Mouse (Mus musculus) midbrain, embryonic 16.5 days (tissue): ENCODE data around the gene Astl. TPM values are rescaled to one million over a fixed set of nuclear protein-coding genes. Genes with fewer than 3 reads are reported as not detected.

Source experiments
- ATAC-seq: fragments of 200-750 bp; cut with Nextera tagmentation; 2 replicates; pipeline ENCODE4 v1.8.0; 2017; ENCODE audit warnings: moderate TSS enrichment
- H3K27ac ChIP-seq: fragments of 300-500 bp; sonication (generic); 2 replicates; pipeline ENCODE4 v1.5.1; 2014; ENCODE audit warnings: mild to moderate bottlenecking, low read length, mixed read lengths
- H3K27me3 ChIP-seq: fragments of 300-500 bp; sonication (generic); 2 replicates; pipeline ENCODE4 v1.6.1; 2014; ENCODE audit warnings: low read depth, low read length, mixed read lengths; ENCODE audit not compliant: control insufficient read depth, insufficient read depth
- H3K36me3 ChIP-seq: fragments of 300-500 bp; sonication (generic); 2 replicates; pipeline ENCODE4 v1.6.1; 2014; ENCODE audit warnings: mild to moderate bottlenecking, low read length, moderate library complexity, mixed read lengths; ENCODE audit not compliant: control insufficient read depth, insufficient read depth
- H3K4me1 ChIP-seq: fragments of 300-500 bp; sonication (generic); 2 replicates; pipeline ENCODE4 v1.6.1; 2014; ENCODE audit warnings: mild to moderate bottlenecking, low read length, mixed read lengths; ENCODE audit not compliant: control insufficient read depth, insufficient read depth
- H3K4me2 ChIP-seq: fragments of 300-500 bp; sonication (generic); 2 replicates; pipeline ENCODE4 v1.6.1; 2014; ENCODE audit warnings: mild to moderate bottlenecking, low read length, mixed read lengths
- H3K4me3 ChIP-seq: fragments of 300-500 bp; sonication (generic); 2 replicates; pipeline ENCODE4 v1.5.1; 2014; ENCODE audit warnings: low read depth, mild to moderate bottlenecking, low read length, moderate library complexity, mixed read lengths
- H3K9ac ChIP-seq: fragments of 300-500 bp; sonication (generic); 2 replicates; pipeline ENCODE4 v1.6.1; 2014; ENCODE audit warnings: low read depth, low read length, mixed read lengths
- H3K9me3 ChIP-seq: fragments of 300-500 bp; sonication (generic); replicated peaks from 2 replicates; pipeline ENCODE4 v1.6.1; 2014; ENCODE audit warnings: mild to moderate bottlenecking, low read length, mixed read lengths; ENCODE audit not compliant: control insufficient read depth, poor library complexity, severe bottlenecking
- WGBS: fragments of 180-500 bp; shearing (Covaris S2); extraction: QIAGEN DNeasy Blood & Tissue Kit; methylation state at CpG from one replicate; pipeline ENCODE4 v1.1.7; 2014; 5-methylcytosine and 5-hydroxymethylcytosine counted together
- polyA plus RNA-seq: library from polyadenylated mRNA; unstranded; fragments of >200 nt; fragmentation: Nextera tagmentation; extraction: Ambion mirVana; gene quantifications from 2 replicates; pipeline ENCODE4 v1.2.1, GENCODE M21; 2015

Gene Astl
- polyA plus RNA-seq, 1 experiment from 2014 or later = not detected

DNA sequence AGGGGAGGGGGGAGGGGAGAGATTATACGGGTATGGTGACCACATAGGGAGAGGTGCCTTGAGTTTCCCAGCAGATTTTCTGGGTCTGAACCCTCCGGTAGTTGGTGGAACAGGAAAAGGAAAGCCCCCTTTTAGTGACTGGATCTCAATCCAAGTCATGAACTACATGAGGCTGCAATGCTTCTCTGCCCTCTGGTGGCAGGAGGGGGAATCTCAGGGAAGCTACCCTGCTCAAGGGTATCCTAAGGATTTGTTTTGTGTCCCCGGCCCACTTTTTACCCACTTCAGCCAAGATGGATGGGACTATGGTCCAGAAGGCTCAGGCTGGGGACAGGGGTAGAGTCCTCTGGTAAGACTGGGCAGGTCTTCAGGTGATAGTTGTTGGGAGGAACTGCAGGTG, 2.7 kb downstream of the Astl start:
- Histone ChIP-seq H3K4me3 (no peak overlapping the region), H3K9me3 (no peaks in the 10 kb centered on the region), H3K4me1 (no peaks in the 10 kb centered on the region), H3K27me3 (peaks cover 15% of the 10 kb centered on the region), H3K36me3 (no peaks in the 10 kb centered on the region), H3K27ac (no peak overlapping the region), H3K4me2 (no peak overlapping the region), H3K9ac (no peak overlapping the region)
- WGBS = 12% methylated on average over 3 of the region's 3 CpGs
- no peak for ATAC-seq

DNA sequence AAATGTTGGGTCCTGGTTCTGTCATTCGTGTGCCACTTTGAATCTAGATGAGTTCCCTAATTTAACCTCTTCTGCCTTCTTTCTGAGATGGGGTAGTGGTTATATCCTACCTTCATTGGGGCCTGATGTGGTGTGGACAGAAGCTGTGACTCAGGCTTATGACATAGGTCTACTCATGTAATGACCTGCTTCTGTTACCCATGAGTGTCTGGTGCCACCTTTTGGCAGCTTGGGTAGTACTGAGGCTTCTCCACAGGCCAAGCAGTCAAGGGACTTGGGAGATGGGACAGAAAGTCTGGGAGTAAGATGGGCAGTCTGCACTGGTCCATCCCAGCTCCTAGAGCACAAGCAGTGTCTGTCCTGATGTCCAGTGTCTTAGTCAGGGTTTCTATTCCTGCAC, 7.9 kb downstream of the Astl start:
- Histone ChIP-seq H3K9me3 (no peaks in the 10 kb centered on the region), H3K27me3 (peaks cover 2% of the 10 kb centered on the region; the same call in 1 of the 2 replicates), H3K4me2 (no peak overlapping the region), H3K27ac (no peak overlapping the region), H3K9ac (no peak overlapping the region), H3K4me3 (no peak overlapping the region), H3K36me3 (no peaks in the 10 kb centered on the region), H3K4me1 (no peaks in the 10 kb centered on the region)
- 77% methylated on average over 1 of the region's 1 CpGs for WGBS
- ATAC-seq = no peak

DNA sequence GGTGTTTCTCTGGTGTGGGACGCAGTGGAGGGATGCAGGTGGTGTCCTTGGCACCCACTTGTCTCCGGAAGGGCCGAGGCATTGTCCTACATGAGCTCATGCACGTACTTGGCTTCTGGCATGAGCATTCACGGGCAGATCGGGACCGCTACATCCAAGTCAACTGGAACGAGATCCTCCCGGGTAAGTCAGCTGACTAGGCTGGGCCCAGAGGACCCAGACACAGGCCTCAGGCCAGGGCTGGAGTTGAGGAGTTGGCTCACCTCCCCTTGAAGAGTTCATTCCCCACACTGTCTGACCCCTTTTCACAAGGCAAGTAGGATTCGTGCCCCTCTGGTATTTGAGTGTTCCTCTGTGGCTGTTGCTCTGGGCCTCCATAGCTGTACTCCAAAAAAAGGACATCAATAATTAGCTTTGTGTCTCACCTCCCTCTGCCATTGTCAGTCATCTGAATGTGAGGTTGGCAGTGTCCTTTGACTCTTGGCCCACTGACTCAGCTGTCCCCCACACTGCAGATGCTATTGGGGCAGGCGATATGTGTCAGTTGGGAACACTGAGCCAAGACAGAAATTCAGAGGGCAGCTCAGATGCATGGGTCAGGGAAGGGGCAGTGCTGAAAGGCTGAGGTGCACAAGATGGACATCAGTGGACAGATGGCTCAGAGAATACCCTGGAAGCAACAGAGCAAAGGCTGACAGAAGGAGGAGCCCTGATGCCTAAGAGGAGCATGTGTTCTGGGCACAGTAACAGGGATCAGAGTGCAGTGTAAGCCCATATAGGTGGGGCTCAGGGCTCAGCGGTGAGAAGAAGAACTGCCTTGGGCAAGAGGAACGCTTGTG, 8.9 kb downstream of the Astl start:
- WGBS = 85% methylated on average over 13 of the region's 13 CpGs
- H3K4me3 ChIP-seq = no peak overlapping the region
- H3K4me1 ChIP-seq = no peaks in the 10 kb centered on the region
- H3K27me3 ChIP-seq = no peaks in the 10 kb centered on the region
- H3K4me2 ChIP-seq = no peak overlapping the region
- H3K9ac ChIP-seq = no peak overlapping the region
- H3K9me3 ChIP-seq = no peaks in the 10 kb centered on the region
- ATAC-seq = no peak
- H3K27ac ChIP-seq = no peak overlapping the region
- no peaks in the 10 kb centered on the region for H3K36me3 ChIP-seq

DNA sequence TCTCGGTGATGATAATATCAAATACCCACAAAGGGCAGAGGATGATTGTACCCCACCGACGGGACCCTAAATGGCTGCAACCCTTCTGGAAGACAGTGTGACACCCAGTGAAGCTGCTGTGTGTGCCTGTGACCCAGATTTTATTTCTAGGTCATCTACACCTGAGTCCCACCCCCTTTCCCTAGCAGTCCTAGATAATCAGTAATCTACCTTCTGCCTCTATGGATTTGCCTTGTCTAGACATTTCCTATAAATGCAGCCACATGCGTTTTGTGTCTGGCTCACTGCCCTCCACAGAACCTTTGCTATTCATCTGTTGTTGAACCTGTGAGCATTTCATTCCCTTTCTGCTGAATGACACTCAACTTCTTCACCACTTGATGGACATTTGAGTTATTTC, 15.4 kb downstream of the Astl start:
- H3K9me3 ChIP-seq = no peaks in the 10 kb centered on the region
- no peak for ATAC-seq
- H3K27ac ChIP-seq = no peak overlapping the region
- 88% methylated on average over 4 of the region's 4 CpGs for WGBS
- no peaks in the 10 kb centered on the region for H3K4me1 ChIP-seq
- H3K4me2 ChIP-seq = no peak overlapping the region
- 0 out of 2 replicates have a peak, but pooled peaks cover 2% of the 10 kb centered on the region for H3K27me3 ChIP-seq
- no peaks in the 10 kb centered on the region for H3K36me3 ChIP-seq
- no peak overlapping the region for H3K9ac ChIP-seq
- H3K4me3 ChIP-seq = no peak overlapping the region

DNA sequence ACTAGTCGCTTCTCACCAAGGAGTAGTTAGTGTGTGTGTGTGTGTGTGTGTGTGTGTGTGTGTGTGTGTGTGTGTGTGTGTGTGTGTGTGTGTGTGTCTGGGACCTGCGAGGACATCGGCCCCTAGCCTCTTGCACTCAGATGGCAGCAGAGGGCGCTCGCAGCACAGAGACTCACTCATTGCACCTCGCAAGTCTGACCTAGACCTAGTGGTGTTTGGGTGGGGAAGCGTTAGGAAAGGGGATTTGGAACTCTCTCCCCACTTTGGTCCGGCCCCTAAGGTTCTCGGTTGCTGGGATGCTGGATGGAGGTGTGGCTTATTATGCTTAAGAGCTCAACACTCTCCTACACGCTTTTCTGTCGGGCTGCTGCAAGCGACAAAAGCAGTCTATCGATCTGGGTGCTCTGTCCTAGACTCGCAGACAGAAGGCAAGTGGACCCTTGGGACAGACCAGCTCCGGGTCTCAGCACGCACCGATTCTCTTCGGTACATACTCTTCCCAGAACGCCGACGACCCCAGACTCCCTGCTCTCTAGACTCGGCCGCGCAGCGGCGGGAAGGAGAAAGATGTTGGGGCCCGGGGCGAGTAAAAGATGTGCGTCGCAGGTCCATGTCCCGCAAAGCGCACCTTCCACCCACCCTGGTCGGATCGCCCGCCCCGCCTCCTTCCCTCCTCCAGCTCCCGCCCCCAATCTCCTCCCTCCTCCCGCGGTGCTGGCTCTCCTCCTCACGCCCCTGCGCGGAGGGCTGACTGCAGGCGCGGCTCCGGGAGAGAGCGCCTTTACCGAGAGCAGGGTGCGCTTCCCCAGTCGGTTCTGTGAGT, 24.2 kb downstream of the Astl start, which contains the start of gene Adra2b:
Gene Adra2b, plus strand, starts transcription at position 750 of the 823 bp plus-strand sequence.
- Histone ChIP-seq H3K4me3 (peak within 1 kb of the TSS; percentile 39), H3K36me3 (no peaks in the 10 kb centered on the region), H3K4me2 (peak within 1 kb of the TSS; percentile 82), H3K27me3 (peaks cover 59% of the 10 kb centered on the region), H3K4me1 (peaks cover 14% of the 10 kb centered on the region), H3K9me3 (no peaks in the 10 kb centered on the region), H3K27ac (no peak within 1 kb of the TSS), H3K9ac (0 out of 2 replicates have a peak within 1 kb of the TSS, but pooled peaks have one; percentile 0)
- under 1% methylated on average over 49 of the region's 49 CpGs for WGBS
- ATAC-seq = peak; percentile 71

DNA sequence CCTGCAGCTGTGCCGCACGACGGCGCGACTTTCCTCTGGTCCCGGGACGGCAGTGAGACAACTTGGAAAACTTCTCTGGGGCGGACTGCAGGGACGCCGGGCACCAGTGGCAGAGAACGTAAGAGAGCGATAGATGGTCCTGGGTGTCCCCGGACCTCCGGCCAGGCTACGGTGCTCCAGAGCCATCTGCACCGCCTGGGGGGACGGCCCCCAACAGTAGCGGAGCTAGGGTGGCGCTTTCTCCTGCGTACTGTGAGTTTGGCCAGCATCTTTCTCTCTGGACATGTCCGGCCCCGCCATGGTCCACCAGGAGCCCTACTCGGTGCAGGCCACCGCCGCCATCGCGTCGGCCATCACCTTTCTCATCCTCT, 24.8 kb downstream of the Astl start:
- peaks cover 14% of the 10 kb centered on the region for H3K4me1 ChIP-seq

DNA sequence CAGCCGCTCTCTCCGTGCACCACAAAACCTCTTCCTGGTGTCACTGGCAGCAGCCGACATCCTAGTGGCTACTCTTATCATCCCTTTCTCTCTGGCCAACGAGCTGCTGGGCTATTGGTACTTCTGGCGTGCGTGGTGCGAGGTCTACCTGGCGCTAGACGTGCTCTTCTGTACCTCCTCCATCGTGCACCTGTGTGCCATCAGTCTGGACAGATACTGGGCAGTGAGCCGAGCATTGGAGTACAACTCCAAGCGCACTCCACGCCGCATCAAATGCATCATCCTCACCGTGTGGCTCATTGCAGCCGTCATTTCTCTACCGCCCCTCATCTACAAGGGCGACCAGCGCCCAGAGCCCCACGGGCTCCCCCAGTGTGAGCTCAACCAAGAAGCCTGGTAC, 25.3 kb downstream of the Astl start:
- no peak overlapping the region for H3K9ac ChIP-seq
- H3K4me2 ChIP-seq = peak overlapping the region; percentile 82
- H3K4me1 ChIP-seq = peaks cover 14% of the 10 kb centered on the region
- H3K9me3 ChIP-seq = no peaks in the 10 kb centered on the region
- H3K4me3 ChIP-seq = peak overlapping the region; percentile 39
- H3K27ac ChIP-seq = no peak overlapping the region
- no peaks in the 10 kb centered on the region for H3K36me3 ChIP-seq
- 0 out of 2 replicates have a peak, but pooled peaks have one; percentile 13 for ATAC-seq
- 7% methylated on average over 20 of the region's 20 CpGs for WGBS
- H3K27me3 ChIP-seq = peaks cover 59% of the 10 kb centered on the region

More for the DNA sequence above, 24.8 kb downstream of the Astl start:
- H3K36me3 ChIP-seq = no peaks in the 10 kb centered on the region
- ATAC-seq = no peak
- no peak overlapping the region for H3K27ac ChIP-seq
- peak overlapping the region; percentile 82 for H3K4me2 ChIP-seq
- 2% methylated on average over 28 of the region's 28 CpGs for WGBS
- H3K9ac ChIP-seq = no peak overlapping the region
- peaks cover 59% of the 10 kb centered on the region for H3K27me3 ChIP-seq
- no peaks in the 10 kb centered on the region for H3K9me3 ChIP-seq
- peak overlapping the region; percentile 39 for H3K4me3 ChIP-seq

DNA sequence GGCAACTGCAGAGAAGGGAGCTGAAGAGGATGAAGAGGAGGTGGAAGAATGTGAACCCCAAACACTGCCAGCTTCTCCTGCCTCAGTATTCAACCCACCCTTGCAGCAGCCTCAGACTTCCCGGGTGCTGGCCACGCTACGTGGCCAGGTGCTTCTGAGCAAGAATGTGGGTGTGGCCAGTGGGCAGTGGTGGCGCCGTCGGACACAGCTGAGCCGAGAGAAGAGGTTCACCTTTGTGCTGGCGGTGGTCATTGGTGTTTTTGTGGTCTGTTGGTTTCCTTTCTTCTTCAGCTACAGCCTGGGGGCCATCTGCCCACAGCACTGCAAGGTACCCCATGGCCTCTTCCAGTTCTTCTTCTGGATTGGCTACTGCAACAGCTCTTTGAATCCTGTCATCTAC, 26.0 kb downstream of the Astl start:
- H3K27ac ChIP-seq = no peak overlapping the region
- peaks cover 14% of the 10 kb centered on the region for H3K4me1 ChIP-seq
- no peak overlapping the region for H3K4me3 ChIP-seq
- no peak overlapping the region for H3K9ac ChIP-seq
- no peak overlapping the region for H3K4me2 ChIP-seq
- H3K9me3 ChIP-seq = no peaks in the 10 kb centered on the region
- no peaks in the 10 kb centered on the region for H3K36me3 ChIP-seq
- WGBS = 21% methylated on average over 8 of the region's 8 CpGs
- ATAC-seq = no peak
- H3K27me3 ChIP-seq = peaks cover 59% of the 10 kb centered on the region
